ENCODE assay signal across 23 mouse cellular contexts in genomic region chr1:37526257-37526656, GRCm38 (mm10). TPM values are rescaled to one million over a fixed set of nuclear protein-coding genes. Genes with fewer than 3 reads are reported as not detected.
A peak's percentile ranks its signal among the peaks of the same experiment; 100 is the strongest.
DNase-seq lines count a peak whose midpoint lies in the region; ATAC-seq and TF ChIP-seq lines count a peak whose summit lies in the region.
"Had no signal": no experiment of that assay in that cellular context is flagged by ENCODE, and none has a peak within 500 bp of the region (broad histone marks: within the 10 kb centered on the region; RNA-seq: fewer than 3 reads in every experiment).

No protein-coding gene starts in this region.

- dilution Hi-C loops in CH12.LX (cut with MboI; ENCODE audit: extremely low pct_ligation_motif_present, extremely low pct_unique_long_range_greater_than_20kb, low sequenced_read_pairs), result no loop called here

- no peak overlapping the region for H3K9ac ChIP-seq in intestine, postnatal 0 days (ENCODE audit: low read depth, low read length)
- H3K9ac ChIP-seq in intestine, embryonic 15.5 days, result no peak overlapping the region
- no peak overlapping the region for H3K9ac ChIP-seq in CH12.LX (ENCODE audit: insufficient read depth, low read depth)

- TF ChIP-seq POLR2A in CH12.LX (IDR thresholded peaks at IDR 0.05; ENCODE audit: low read depth, low read length), result no peak
- no peak for TF ChIP-seq POLR2A in small intestine, adult 2 months (IDR thresholded peaks at IDR 0.05; ENCODE audit: low read depth, low read length)

- H3K9me3 ChIP-seq in intestine, postnatal 0 days (ENCODE audit: control insufficient read depth), result no peaks in the 10 kb centered on the region
- no peaks in the 10 kb centered on the region for H3K9me3 ChIP-seq in intestine, embryonic 15.5 days
- H3K9me3 ChIP-seq in CH12.LX (replicated peaks; ENCODE audit: low read length) (no peaks in the 10 kb centered on the region), G1E (replicated peaks) (no peaks in the 10 kb centered on the region)

- TF ChIP-seq EP300 in CH12.LX (IDR thresholded peaks at IDR 0.05; ENCODE audit: low read length), result 0 out of 2 replicates have a peak, but pooled peaks have one; percentile 28

- peaks cover 44% of the 10 kb centered on the region for H3K79me2 ChIP-seq in CH12.LX (replicated peaks; ENCODE audit: control insufficient read depth, extremely low read depth, insufficient read depth, poor library complexity, severe bottlenecking)

- TF ChIP-seq CTCF in intestine, postnatal 0 days (IDR thresholded peaks at IDR 0.05; ENCODE audit: low read depth), result no peak
- TF ChIP-seq CTCF in CH12.LX (conservative IDR thresholded peaks at IDR 0.05 in 1 of 2, IDR thresholded peaks at IDR 0.05 in 1 of 2; ENCODE audit: low read depth in 2 of 2, low read length in 2 of 2) (no peak), G1E (IDR thresholded peaks at IDR 0.05; ENCODE audit: low read depth, low read length) (no peak)
- no peak for TF ChIP-seq CTCF in small intestine, adult 2 months (IDR thresholded peaks at IDR 0.05; ENCODE audit: extremely low read depth, insufficient read length, insufficient replicate concordance, low read depth, low read length)

- no peak overlapping the region for H3K4me2 ChIP-seq in intestine, postnatal 0 days (replicated peaks; ENCODE audit: low read depth)
- H3K4me2 ChIP-seq in intestine, embryonic 15.5 days (replicated peaks), result no peak overlapping the region
- no peak overlapping the region for H3K4me2 ChIP-seq in CH12.LX (ENCODE audit: insufficient read depth, low read depth, poor library complexity, severe bottlenecking)

- no peak for DNase-seq in CH12.LX (ENCODE audit: extremely low read depth)
- DNase-seq in G1E (ENCODE audit: low spot score), result no peak
- DNase-seq in retina, embryonic 14.5 days (ENCODE audit: low spot score), result no peak
- no peak for DNase-seq in adrenal gland, postnatal 4 days (ENCODE audit: low spot score in 2 of 2)
- no peak for DNase-seq in kidney, postnatal 36 days
- DNase-seq: adrenal gland, adult 2 months; adrenal gland, adult 8-10 months; adrenal gland, postnatal 10 days; adrenal gland, postnatal 14 days; adrenal gland, postnatal 25 days; adrenal gland, postnatal 36 days; B cell, adult 2 months; cerebellum, adult 11 months; cerebellum, adult 11-12 months; cerebellum, adult 18-20 months; cerebellum, adult 2 months; cerebellum, adult 8-10 months had no signal

- in situ Hi-C loops in CH12.LX (cut with MboI; ENCODE audit: low pct_ligation_motif_present, low pct_unique_long_range_greater_than_20kb, low sequenced_read_pairs), result no loop called here

- TF ChIP-seq RAD21 in CH12.LX (IDR thresholded peaks at IDR 0.05; ENCODE audit: low read depth, low read length), result no peak

- H3K4me3 ChIP-seq in intestine, postnatal 0 days (ENCODE audit: low read depth, low read length), result no peak overlapping the region
- H3K4me3 ChIP-seq in intestine, embryonic 15.5 days (replicated peaks), result no peak overlapping the region
- H3K4me3 ChIP-seq in CH12.LX (replicated peaks in 1 of 3; ENCODE audit: low read depth in 2 of 3, low read length in 2 of 3, poor library complexity in 1 of 3), result no peak overlapping the region
- H3K4me3 ChIP-seq in G1E (ENCODE audit: low read depth, low read length), result peak overlapping the region; percentile 15; the same call in 1 of the 2 replicates
- no peak overlapping the region for H3K4me3 ChIP-seq in small intestine, adult 2 months (ENCODE audit: low read depth, low read length)

- no peak for ATAC-seq in intestine, postnatal 0 days
- no peak for ATAC-seq in intestine, embryonic 15.5 days
- no peak for ATAC-seq in G1E (ENCODE audit: extremely low read depth, insufficient number of reproducible peaks, low FRiP score, poor library complexity, severe bottlenecking)
- ATAC-seq: activated CD4-positive, CD25-positive, alpha-beta regulatory T cell, adult 4 months; CD4-positive, CD25-positive, alpha-beta regulatory T cell, adult 4 months; Patski had no signal

- no peaks in the 10 kb centered on the region for H3K27me3 ChIP-seq in intestine, postnatal 0 days (replicated peaks; ENCODE audit: control insufficient read depth, insufficient read depth, low read length)
- no peaks in the 10 kb centered on the region for H3K27me3 ChIP-seq in intestine, embryonic 15.5 days (replicated peaks)
- H3K27me3 ChIP-seq in CH12.LX (replicated peaks), result no peaks in the 10 kb centered on the region
- no peaks in the 10 kb centered on the region for H3K27me3 ChIP-seq in G1E (ENCODE audit: insufficient read depth, low read length)
- H3K27me3 ChIP-seq in small intestine, adult 2 months (ENCODE audit: control insufficient read depth, insufficient read depth, low read length), result no peaks in the 10 kb centered on the region
- H3K27me3 ChIP-seq: Patski had no signal

- H3K36me3 ChIP-seq in intestine, postnatal 0 days (ENCODE audit: control insufficient read depth, insufficient read depth), result peaks cover 2% of the 10 kb centered on the region; the same call in 1 of the 2 replicates
- H3K36me3 ChIP-seq in intestine, embryonic 15.5 days, result no peaks in the 10 kb centered on the region; the same call in 1 of the 2 replicates
- H3K36me3 ChIP-seq in CH12.LX (replicated peaks in 1 of 2; ENCODE audit: control insufficient read depth in 1 of 2, insufficient read depth in 1 of 2, low read length in 1 of 2) (peaks cover 20 to 46% of the 10 kb centered on the region in 2 experiments), G1E (replicated peaks) (peaks cover 79% of the 10 kb centered on the region)
- H3K36me3 ChIP-seq in small intestine, adult 2 months (ENCODE audit: control insufficient read depth, insufficient read depth, low read length), result peaks cover 36% of the 10 kb centered on the region

- peak overlapping the region; percentile 90; the same call in 1 of the 2 replicates for H3K27ac ChIP-seq in intestine, postnatal 0 days (ENCODE audit: low read depth, low read length)
- H3K27ac ChIP-seq in intestine, embryonic 15.5 days, result no peak overlapping the region
- no peak overlapping the region for H3K27ac ChIP-seq in CH12.LX (ENCODE audit: insufficient read depth, low read depth)
- H3K27ac ChIP-seq in small intestine, adult 2 months (ENCODE audit: insufficient read depth, low read depth, low read length), result peak overlapping the region; percentile 79; the same call in 1 of the 2 replicates

- peaks cover 15% of the 10 kb centered on the region; the same call in 1 of the 2 replicates for H3K4me1 ChIP-seq in intestine, postnatal 0 days (replicated peaks; ENCODE audit: control insufficient read depth, insufficient read depth, low read length)
- H3K4me1 ChIP-seq in intestine, embryonic 15.5 days (replicated peaks), result no peaks in the 10 kb centered on the region
- H3K4me1 ChIP-seq in CH12.LX (ENCODE audit: control insufficient read depth in 1 of 2, insufficient read depth in 2 of 2) (peaks cover 10 to 45% of the 10 kb centered on the region in 2 experiments; a peak in 3 of 4 replicates), G1E (ENCODE audit: insufficient read depth, low read depth, low read length) (peaks cover 76% of the 10 kb centered on the region)
- peaks cover 42% of the 10 kb centered on the region; the same call in 1 of the 2 replicates for H3K4me1 ChIP-seq in small intestine, adult 2 months (ENCODE audit: control insufficient read depth, insufficient read depth, insufficient read length, low read length)

TF ChIP-seq in CH12.LX, 34 proteins besides CTCF, POLR2A, EP300 and RAD21:
- no peak for TF ChIP-seq ZMIZ1 (IDR thresholded peaks at IDR 0.05; ENCODE audit: low read depth, low read length)
- TF ChIP-seq ZNF384 (IDR thresholded peaks at IDR 0.05; ENCODE audit: low read depth, low read length), result peak; percentile 91

RNA-seq across cellular contexts. Expression of gene Mgat4a, which starts 14.6 kb away (rescaled TPM):
- 59.1 and 64.0 TPM in 2 replicates for polyA plus RNA-seq in intestine, postnatal 0 days (2015; fragmentation: Nextera tagmentation; extraction: Ambion mirVana)
- 44.5 and 46.3 TPM in 2 replicates for polyA plus RNA-seq in intestine, embryonic 15.5 days (2015; fragmentation: Nextera tagmentation; extraction: Ambion mirVana)
- total RNA-seq in CH12.LX (2012; rRNA removed), result 23.2 and 25.1 TPM in 2 replicates
- total RNA-seq in CH12.LX (2014; rRNA removed), result 22.9 and 25.4 TPM in 2 replicates
- polyA plus RNA-seq in CH12.LX (2012; ENCODE audit: insufficient read length, low read depth), result 19.9 and 22.3 TPM in 2 replicates
- 38.8 and 44.0 TPM in 2 replicates for total RNA-seq in G1E (2014; fragmentation: Nextera tagmentation)
- total RNA-seq in G1E (2017), result 24.8 and 28.0 TPM in 2 replicates
- polyA plus RNA-seq in G1E (2012), result 1.3 and 2.9 TPM in 2 replicates
- polyA plus RNA-seq in small intestine, adult 2 months (2012; rRNA removed), result 21.6 and 53.3 TPM in 2 replicates
- 10 to 100 TPM in 1 of 2 experiments, 1 to 10 TPM in 1; 7.9 to 12.6 TPM for total RNA-seq in adrenal gland, postnatal 4 days (2021)

Comparison
In these comparisons a context has a peak if more than half of its experiments do, and no peak if none do; other contexts are left out.
1. H3K27ac ChIP-seq: peak in intestine, postnatal 0 days (single experiment) and small intestine, adult 2 months (single experiment); none in intestine, embryonic 15.5 days (single experiment) and CH12.LX (single experiment).